Mouse (Mus musculus): ENCODE data around the gene Zcchc2.

The Zcchc2 gene

GRCm38 (mm10) chr1:105988903-105989639, 1.1 kb upstream of the Zcchc2 start:
- DNase-seq: peak; percentile 82

- DNase-seq: no peak
These were observed 594 bp upstream of the Zcchc2 start for GRCm38 (mm10) chr1:105989640-105989984.

GRCm38 (mm10) chr1:105990911-105991761, 930 bp downstream of the Zcchc2 start:
- peak; percentile 97 for DNase-seq

- DNase-seq: peak; percentile 30
These were observed 2.0 kb downstream of the Zcchc2 start for GRCm38 (mm10) chr1:105991931-105992837.

GRCm38 (mm10) chr1:105993196-105993595, 3.0 kb downstream of the Zcchc2 start:
- peak; percentile 95 for DNase-seq

GRCm38 (mm10) chr1:105993601-105994209, 3.5 kb downstream of the Zcchc2 start:
- peak; percentile 99 for DNase-seq

GRCm38 (mm10) chr1:105995966-105996365, 5.8 kb downstream of the Zcchc2 start:
- DNase-seq: peak; percentile 83

GRCm38 (mm10) chr1:105997282-105997681, 7.1 kb downstream of the Zcchc2 start:
- peak; percentile 93 for DNase-seq

GRCm38 (mm10) chr1:105999802-106000201, 9.6 kb downstream of the Zcchc2 start:
- DNase-seq: no peak

- peak; percentile 75 for DNase-seq
These were observed 17.4 kb downstream of the Zcchc2 start for GRCm38 (mm10) chr1:106007581-106007980.

GRCm38 (mm10) chr1:106011097-106011496, 20.9 kb downstream of the Zcchc2 start:
- peak; percentile 57 for DNase-seq

GRCm38 (mm10) chr1:106013759-106014158, 23.6 kb downstream of the Zcchc2 start:
- DNase-seq: peak; percentile 90

GRCm38 (mm10) chr1:106016262-106016661, 26.1 kb downstream of the Zcchc2 start:
- peak; percentile 36 for DNase-seq

- peak; percentile 50 for DNase-seq
These were observed 29.6 kb downstream of the Zcchc2 start for GRCm38 (mm10) chr1:106019854-106020253.

- no peak for DNase-seq
These were observed 32.8 kb downstream of the Zcchc2 start for GRCm38 (mm10) chr1:106022998-106023397.

GRCm38 (mm10) chr1:106024254-106024653, 34.0 kb downstream of the Zcchc2 start:
- no peak for DNase-seq

- DNase-seq: no peak
These were observed 34.6 kb downstream of the Zcchc2 start for GRCm38 (mm10) chr1:106024778-106025177.

- peak; percentile 73 for DNase-seq
These were observed 39.6 kb downstream of the Zcchc2 start for GRCm38 (mm10) chr1:106029769-106030168.

GRCm38 (mm10) chr1:106030331-106030730, 40.1 kb downstream of the Zcchc2 start:
- peak; percentile 96 for DNase-seq

GRCm38 (mm10) chr1:106030886-106031285, 40.7 kb downstream of the Zcchc2 start:
- DNase-seq: no peak

GRCm38 (mm10) chr1:106031908-106032307, 41.7 kb downstream of the Zcchc2 start:
- peak; percentile 46 for DNase-seq

GRCm38 (mm10) chr1:106034776-106035175, 44.6 kb downstream of the Zcchc2 start:
- DNase-seq: peak; percentile 70
